Mouse (Mus musculus) forebrain, embryonic 11.5 days (tissue): ENCODE results near the gene Tmem135. TPM values are rescaled to one million over a fixed set of nuclear protein-coding genes. Genes with fewer than 3 reads are reported as not detected.

Experiments used
- ATAC-seq: fragments of 200-750 bp; cut with Nextera tagmentation; replicated peaks from 2 replicates; pipeline ENCODE4 v1.8.0; 2017; ENCODE audit warnings: moderate TSS enrichment; ENCODE audit not compliant: low FRiP score
- DNase-seq: peaks from one replicate; pipeline ENCODE4 v3.0.0-alpha.2; 2017; ENCODE audit warnings: low spot score
- H3K27ac ChIP-seq: fragments of 300-500 bp; sonication (generic); 2 replicates; pipeline ENCODE4 v1.5.1; 2014; ENCODE audit warnings: low read depth, low read length
- H3K27me3 ChIP-seq: fragments of 300-500 bp; sonication (generic); 2 replicates; pipeline ENCODE4 v1.6.1; 2014; ENCODE audit warnings: mild to moderate bottlenecking, low read length, mixed read lengths; ENCODE audit not compliant: control insufficient read depth, insufficient read depth
- H3K36me3 ChIP-seq: fragments of 300-500 bp; sonication (generic); 2 replicates; pipeline ENCODE4 v1.6.1; 2014; ENCODE audit warnings: mild to moderate bottlenecking, low read length, moderate library complexity, mixed read lengths; ENCODE audit not compliant: control insufficient read depth, insufficient read depth
- H3K4me1 ChIP-seq: fragments of 300-500 bp; sonication (generic); replicated peaks from 2 replicates; pipeline ENCODE4 v1.6.1; 2014; ENCODE audit warnings: low read length, mixed read lengths; ENCODE audit not compliant: control insufficient read depth, insufficient read depth
- H3K4me2 ChIP-seq: fragments of 300-500 bp; sonication (generic); 2 replicates; pipeline ENCODE4 v1.6.1; 2014; ENCODE audit warnings: low read depth, mild to moderate bottlenecking, low read length, moderate library complexity, mixed read lengths; ENCODE audit not compliant: severe bottlenecking
- H3K4me3 ChIP-seq: fragments of 300-500 bp; sonication (generic); 2 replicates; pipeline ENCODE4 v1.5.1; 2014; ENCODE audit warnings: low read depth, low read length
- H3K9ac ChIP-seq: fragments of 300-500 bp; sonication (generic); 2 replicates; pipeline ENCODE4 v1.6.1; 2014; ENCODE audit warnings: low read length
- H3K9me3 ChIP-seq: fragments of 300-500 bp; sonication (generic); 2 replicates; pipeline ENCODE4 v1.6.1; 2016; ENCODE audit warnings: low read length, mixed read lengths; ENCODE audit not compliant: control insufficient read depth
- WGBS: fragments of 180-500 bp; shearing (Covaris S2); extraction: QIAGEN DNeasy Blood & Tissue Kit; methylation state at CpG from one replicate; pipeline ENCODE4 v1.1.7; 2014; 5-methylcytosine and 5-hydroxymethylcytosine counted together
- polyA plus RNA-seq: library from polyadenylated mRNA; unstranded; fragments of >200 nt; fragmentation: Nextera tagmentation; extraction: Ambion mirVana; gene quantifications from 2 replicates; pipeline ENCODE4 v1.2.1, GENCODE M21; 2014

The Tmem135 gene
- 13.9 and 16.2 TPM in 2 replicates for polyA plus RNA-seq

DNA sequence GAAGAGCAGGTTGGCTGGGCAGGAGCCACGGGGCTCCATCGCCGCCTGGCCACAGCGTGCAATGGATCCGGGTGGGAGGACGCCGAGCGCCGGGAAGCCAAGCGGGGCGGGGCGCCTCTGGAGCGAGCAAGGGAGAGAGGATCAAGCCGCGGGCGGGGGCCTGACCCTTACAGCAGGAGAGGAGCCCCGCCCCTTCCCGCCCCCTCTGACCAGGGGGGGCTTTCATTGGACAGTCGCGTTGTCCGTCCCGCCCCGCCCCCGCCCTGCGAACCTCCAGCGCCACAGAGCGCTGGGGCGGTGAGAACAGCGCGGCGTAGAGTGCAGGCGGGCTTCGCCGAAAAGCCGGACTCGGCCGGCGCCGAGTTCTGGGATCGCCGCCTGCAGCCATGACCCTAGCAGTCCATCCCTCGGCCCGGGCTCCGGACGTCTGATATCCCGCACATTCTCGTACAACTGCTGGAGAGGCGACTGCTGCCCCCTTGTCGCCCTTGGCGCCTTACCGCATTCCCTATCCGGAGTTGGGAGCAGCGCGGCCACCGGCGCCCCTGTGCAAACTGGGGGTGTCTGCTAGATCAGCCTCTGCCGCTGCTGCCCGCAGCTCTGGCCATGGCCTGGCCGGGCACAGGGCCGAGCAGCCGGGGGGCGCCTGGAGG, at the start of gene Tmem135, which contains the start of gene Fzd4:
Tmem135 (minus strand) TSS at position 142 of the 653 bp plus-strand sequence.
Fzd4 (plus strand) TSS at position 275 of the 653 bp plus-strand sequence.
- no peaks in the 10 kb centered on the region for H3K9me3 ChIP-seq
- H3K27me3 ChIP-seq: peaks cover 2% of the 10 kb centered on the region
- WGBS: 1% methylated on average over 61 of the region's 62 CpGs
- peak within 1 kb of the TSS; percentile 99 for H3K4me2 ChIP-seq
- H3K36me3 ChIP-seq: no peaks in the 10 kb centered on the region
- peak within 1 kb of the TSS; percentile 68 for H3K4me3 ChIP-seq
- H3K4me1 ChIP-seq: peaks cover 15% of the 10 kb centered on the region; the same call in 1 of the 2 replicates
- DNase-seq (peak; percentile 98), ATAC-seq (peak; percentile 96)
- H3K9ac ChIP-seq: peak within 1 kb of the TSS; percentile 80
- H3K27ac ChIP-seq: peak within 1 kb of the TSS; percentile 8; the same call in 1 of the 2 replicates

- WGBS: 66% methylated on average over 2 of the region's 2 CpGs
- Histone ChIP-seq H3K4me2 (no peak overlapping the region), H3K36me3 (no peaks in the 10 kb centered on the region), H3K9me3 (no peaks in the 10 kb centered on the region), H3K27me3 (no peaks in the 10 kb centered on the region), H3K27ac (no peak overlapping the region), H3K9ac (no peak overlapping the region), H3K4me3 (no peak overlapping the region), H3K4me1 (no peaks in the 10 kb centered on the region)
- ATAC-seq (no peak), DNase-seq (no peak)
Measured at GRCm38 (mm10) chr7:89450312-89450711, 46.3 kb upstream of the Tmem135 start.

DNA sequence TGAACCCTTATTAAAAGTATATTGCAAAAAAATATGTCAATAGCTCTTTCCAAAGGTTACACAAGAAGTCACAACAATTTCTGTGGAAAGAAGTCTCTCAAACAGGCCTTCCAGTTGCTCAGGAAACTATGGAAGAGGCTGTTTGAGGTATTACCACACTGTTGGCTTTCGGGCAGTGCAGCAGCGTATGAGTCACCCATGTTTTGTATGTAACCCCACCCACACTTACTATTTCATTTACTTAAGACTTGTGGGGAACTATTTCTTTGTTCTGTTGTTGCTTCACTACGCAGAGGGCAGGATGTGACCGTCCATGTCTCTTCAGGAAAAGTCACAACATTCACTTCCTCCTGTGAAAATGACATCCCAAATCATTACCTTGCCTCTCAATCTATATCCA, 41.1 kb upstream of the Tmem135 start:
- no peaks in the 10 kb centered on the region for H3K9me3 ChIP-seq
- H3K27me3 ChIP-seq: no peaks in the 10 kb centered on the region
- DNase-seq (no peak), ATAC-seq (no peak)
- no peak overlapping the region for H3K27ac ChIP-seq
- H3K4me2 ChIP-seq: no peak overlapping the region
- H3K4me3 ChIP-seq: no peak overlapping the region
- no peak overlapping the region for H3K9ac ChIP-seq
- 90% methylated on average over 4 of the region's 4 CpGs for WGBS
- no peaks in the 10 kb centered on the region for H3K4me1 ChIP-seq
- H3K36me3 ChIP-seq: no peaks in the 10 kb centered on the region

GRCm38 (mm10) chr7:89442242-89442641, 38.2 kb upstream of the Tmem135 start:
- no peaks in the 10 kb centered on the region for H3K4me1 ChIP-seq

GRCm38 (mm10) chr7:89441291-89441690, 37.3 kb upstream of the Tmem135 start:
- H3K4me2 ChIP-seq: no peak overlapping the region
- 79% methylated on average over 7 of the region's 7 CpGs for WGBS
- H3K4me1 ChIP-seq: no peaks in the 10 kb centered on the region
- H3K9ac ChIP-seq: no peak overlapping the region
- H3K9me3 ChIP-seq: no peaks in the 10 kb centered on the region
- H3K27me3 ChIP-seq: no peaks in the 10 kb centered on the region
- H3K4me3 ChIP-seq: no peak overlapping the region
- H3K27ac ChIP-seq: no peak overlapping the region
- no peaks in the 10 kb centered on the region for H3K36me3 ChIP-seq
- ATAC-seq (no peak), DNase-seq (no peak)

More at GRCm38 (mm10) chr7:89442242-89442641, 38.2 kb upstream of the Tmem135 start:
- Histone ChIP-seq H3K9ac (no peak overlapping the region), H3K27ac (no peak overlapping the region), H3K9me3 (no peaks in the 10 kb centered on the region), H3K4me2 (no peak overlapping the region), H3K4me3 (no peak overlapping the region), H3K27me3 (no peaks in the 10 kb centered on the region), H3K36me3 (no peaks in the 10 kb centered on the region)
- 81% methylated on average over 4 of the region's 4 CpGs for WGBS
- ATAC-seq (no peak), DNase-seq (no peak)

GRCm38 (mm10) chr7:89437589-89437988, 33.6 kb upstream of the Tmem135 start:
- no peaks in the 10 kb centered on the region for H3K9me3 ChIP-seq
- H3K9ac ChIP-seq: no peak overlapping the region
- H3K4me2 ChIP-seq: no peak overlapping the region
- ATAC-seq (no peak), DNase-seq (no peak)
- 48% methylated on average over 4 of the region's 4 CpGs for WGBS
- no peaks in the 10 kb centered on the region for H3K36me3 ChIP-seq
- H3K4me1 ChIP-seq: no peaks in the 10 kb centered on the region
- H3K27me3 ChIP-seq: no peaks in the 10 kb centered on the region
- no peak overlapping the region for H3K4me3 ChIP-seq
- no peak overlapping the region for H3K27ac ChIP-seq

DNA sequence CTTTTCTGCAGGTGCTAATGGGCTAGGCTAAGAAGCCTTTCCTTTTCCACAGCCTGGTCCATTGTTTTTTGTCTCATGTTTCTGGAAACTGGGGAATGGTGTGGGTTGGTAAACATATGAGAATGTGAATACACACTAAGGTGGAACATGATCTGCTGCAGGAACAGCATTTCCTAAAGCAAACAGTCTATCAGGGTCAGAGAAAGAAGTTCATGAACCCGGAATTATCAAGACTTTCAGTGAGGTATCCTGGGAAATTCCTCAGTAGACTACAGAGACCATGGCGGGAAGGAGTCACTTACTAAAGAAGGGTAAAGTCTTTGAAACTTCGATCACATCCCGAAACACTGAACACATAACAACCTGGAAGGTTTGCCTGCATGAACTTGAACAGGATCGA, 32.4 kb upstream of the Tmem135 start:
- WGBS: 89% methylated on average over 5 of the region's 5 CpGs
- no peak for DNase-seq
- H3K9me3 ChIP-seq: no peaks in the 10 kb centered on the region

DNA sequence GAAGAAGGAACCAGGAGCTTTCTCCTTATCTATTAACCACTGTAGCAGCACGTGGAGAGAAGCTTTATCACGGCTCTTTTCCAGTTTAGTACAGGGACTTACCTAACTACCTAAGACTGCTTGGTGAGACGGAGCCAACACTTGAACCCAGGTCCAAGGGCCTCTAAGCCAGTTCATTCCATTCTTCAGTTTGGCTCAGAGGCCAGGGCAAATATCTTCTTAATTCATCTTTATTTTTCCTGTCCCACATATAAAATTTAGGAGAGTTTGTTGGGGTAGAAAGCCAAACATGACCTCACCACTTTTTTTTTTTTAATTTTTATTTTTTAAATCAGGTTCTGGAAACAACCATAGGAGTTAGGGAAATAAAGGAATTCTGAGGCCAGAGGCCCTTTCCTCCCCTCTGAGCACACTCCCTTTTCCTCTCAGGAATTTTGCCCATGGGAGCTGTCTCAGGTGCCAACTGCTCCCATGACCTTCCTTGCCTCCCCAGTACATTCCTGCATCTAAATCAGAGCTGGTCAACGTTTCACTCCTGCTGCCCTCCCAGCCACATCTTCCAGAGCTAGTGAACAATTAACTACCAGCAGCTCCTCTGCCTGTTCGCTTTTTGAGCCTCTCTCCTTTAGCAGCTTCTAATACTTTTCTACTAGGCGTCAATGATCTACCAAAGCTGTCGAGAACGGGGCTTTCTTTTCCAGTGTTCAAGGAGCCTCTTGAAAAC, 30.0 kb upstream of the Tmem135 start:
- H3K27ac ChIP-seq: no peak overlapping the region
- ATAC-seq (no peak), DNase-seq (no peak)
- no peak overlapping the region for H3K4me2 ChIP-seq
- no peaks in the 10 kb centered on the region for H3K36me3 ChIP-seq
- WGBS: 73% methylated on average over 8 of the region's 8 CpGs
- H3K4me3 ChIP-seq: no peak overlapping the region
- no peaks in the 10 kb centered on the region for H3K27me3 ChIP-seq
- H3K9me3 ChIP-seq: no peaks in the 10 kb centered on the region
- no peaks in the 10 kb centered on the region for H3K4me1 ChIP-seq
- H3K9ac ChIP-seq: no peak overlapping the region

More for the DNA sequence above, 32.4 kb upstream of the Tmem135 start:
- ATAC-seq: no peak
- H3K36me3 ChIP-seq: no peaks in the 10 kb centered on the region
- no peak overlapping the region for H3K4me3 ChIP-seq
- H3K27me3 ChIP-seq: no peaks in the 10 kb centered on the region
- H3K27ac ChIP-seq: no peak overlapping the region
- no peak overlapping the region for H3K4me2 ChIP-seq
- no peak overlapping the region for H3K9ac ChIP-seq
- H3K4me1 ChIP-seq: no peaks in the 10 kb centered on the region
